Comparison of ENCODE assay signal across 25 mouse cellular contexts in the genomic region with DNA sequence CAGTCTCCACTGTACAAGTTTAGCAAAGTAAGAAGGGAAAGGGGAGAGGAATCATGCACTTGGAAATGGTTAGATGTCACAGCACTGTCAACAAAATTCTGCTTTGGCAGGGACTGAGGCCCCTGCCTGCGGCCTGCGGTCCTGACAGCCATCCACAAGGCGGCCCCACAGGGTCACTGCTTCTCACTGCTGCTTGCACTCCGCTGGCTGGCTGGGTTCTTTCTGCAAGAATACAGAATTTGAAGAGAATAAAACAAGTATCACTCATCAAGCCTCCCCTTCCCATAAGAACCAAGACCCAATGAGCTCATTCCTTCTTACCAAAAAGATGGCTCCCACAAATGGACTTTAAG. TPM values are rescaled to one million over a fixed set of nuclear protein-coding genes. Genes with fewer than 3 reads are reported as not detected.
DNase-seq lines count a peak whose midpoint lies in the region; ATAC-seq and TF ChIP-seq lines count a peak whose summit lies in the region.
"Had no signal": no experiment of that assay in that cellular context is flagged by ENCODE, and none has a peak within 500 bp of the region (broad histone marks: within the 10 kb centered on the region; RNA-seq: fewer than 3 reads in every experiment).

No protein-coding gene starts in this region.

- no peak for ATAC-seq in heart, embryonic 11.5 days (replicated peaks; ENCODE audit: insufficient number of reproducible peaks, low FRiP score, low TSS enrichment)
- no peak for ATAC-seq in forebrain, embryonic 13.5 days
- ATAC-seq: forebrain, embryonic 15.5 days had no signal

- H3K4me1 ChIP-seq in heart, embryonic 11.5 days (ENCODE audit: control insufficient read depth, insufficient read depth, low read length), result peaks cover 6% of the 10 kb centered on the region; the same call in 1 of the 2 replicates
- peaks cover 8% of the 10 kb centered on the region; the same call in 1 of the 2 replicates for H3K4me1 ChIP-seq in heart, embryonic 10.5 days
- H3K4me1 ChIP-seq in olfactory bulb, adult 2 months (ENCODE audit: control insufficient read depth, insufficient read depth, low read length), result peaks cover 18% of the 10 kb centered on the region
- no peaks in the 10 kb centered on the region for H3K4me1 ChIP-seq in forebrain, embryonic 13.5 days
- H3K4me1 ChIP-seq: embryonic facial prominence, embryonic 13.5 days; embryonic facial prominence, embryonic 15.5 days; forebrain, embryonic 10.5 days; forebrain, embryonic 15.5 days had no signal

- H3K36me3 ChIP-seq in heart, embryonic 11.5 days (ENCODE audit: control insufficient read depth, insufficient read depth, low read length), result peaks cover 32% of the 10 kb centered on the region
- peaks cover 74% of the 10 kb centered on the region for H3K36me3 ChIP-seq in heart, embryonic 10.5 days
- peaks cover 71% of the 10 kb centered on the region for H3K36me3 ChIP-seq in forebrain, embryonic 13.5 days (ENCODE audit: poor library complexity, severe bottlenecking)

- H3K4me2 ChIP-seq in heart, embryonic 11.5 days, result no peak overlapping the region
- no peak overlapping the region for H3K4me2 ChIP-seq in forebrain, embryonic 13.5 days
- H3K4me2 ChIP-seq: embryonic facial prominence, embryonic 13.5 days; embryonic facial prominence, embryonic 15.5 days; forebrain, embryonic 12.5 days; forebrain, embryonic 15.5 days had no signal

- no peaks in the 10 kb centered on the region for H3K27me3 ChIP-seq in heart, embryonic 11.5 days (ENCODE audit: control insufficient read depth, insufficient read depth, low read length)
- no peaks in the 10 kb centered on the region for H3K27me3 ChIP-seq in heart, embryonic 10.5 days (ENCODE audit: insufficient read depth, poor library complexity, severe bottlenecking)
- no peaks in the 10 kb centered on the region for H3K27me3 ChIP-seq in forebrain, embryonic 13.5 days
- H3K27me3 ChIP-seq: embryonic facial prominence, embryonic 13.5 days; embryonic facial prominence, embryonic 15.5 days; forebrain, embryonic 12.5 days; forebrain, embryonic 15.5 days had no signal

- intact Hi-C loops in left cerebral cortex, adult 2 months (cut with DNase I), result no loop called here

- H3K27ac ChIP-seq in heart, embryonic 11.5 days (ENCODE audit: low read depth, low read length), result no peak overlapping the region
- no peak overlapping the region for H3K27ac ChIP-seq in heart, embryonic 10.5 days
- 0 out of 2 replicates have a peak overlapping the region, but pooled peaks have one; percentile 8 for H3K27ac ChIP-seq in left cerebral cortex, adult 2 months
- peak overlapping the region; percentile 69 for H3K27ac ChIP-seq in olfactory bulb, adult 2 months (ENCODE audit: insufficient read depth, low read depth, low read length)
- no peak overlapping the region for H3K27ac ChIP-seq in forebrain, embryonic 13.5 days
- H3K27ac ChIP-seq: embryonic facial prominence, embryonic 13.5 days; embryonic facial prominence, embryonic 15.5 days; forebrain, embryonic 10.5 days; forebrain, embryonic 12.5 days; forebrain, embryonic 15.5 days had no signal

- TF ChIP-seq CTCF in left cerebral cortex, adult 2 months (IDR thresholded peaks at IDR 0.05), result no peak; the same call in 1 of the 2 replicates
- no peak for TF ChIP-seq CTCF in olfactory bulb, adult 2 months (IDR thresholded peaks at IDR 0.05; ENCODE audit: insufficient read depth, low read depth, low read length)

- no peak overlapping the region for H3K4me3 ChIP-seq in heart, embryonic 11.5 days (ENCODE audit: low read depth, low read length)
- no peak overlapping the region for H3K4me3 ChIP-seq in heart, embryonic 10.5 days
- H3K4me3 ChIP-seq in left cerebral cortex, adult 2 months, result no peak overlapping the region
- no peak overlapping the region for H3K4me3 ChIP-seq in olfactory bulb, adult 2 months (ENCODE audit: insufficient read depth, low read depth, low read length)
- H3K4me3 ChIP-seq in forebrain, embryonic 13.5 days, result no peak overlapping the region
- H3K4me3 ChIP-seq: embryonic facial prominence, embryonic 13.5 days; embryonic facial prominence, embryonic 15.5 days; erythroblast, embryonic 14.5 days; forebrain, embryonic 10.5 days; forebrain, embryonic 12.5 days; forebrain, embryonic 15.5 days had no signal

- H3K9ac ChIP-seq in heart, embryonic 11.5 days (ENCODE audit: low read depth, low read length), result no peak overlapping the region
- no peak overlapping the region for H3K9ac ChIP-seq in forebrain, embryonic 13.5 days
- H3K9ac ChIP-seq: embryonic facial prominence, embryonic 13.5 days; embryonic facial prominence, embryonic 15.5 days; forebrain, embryonic 12.5 days; forebrain, embryonic 15.5 days had no signal

- H3K9me3 ChIP-seq in heart, embryonic 11.5 days (replicated peaks; ENCODE audit: control insufficient read depth, low read length), result no peaks in the 10 kb centered on the region
- H3K9me3 ChIP-seq in heart, embryonic 10.5 days, result no peaks in the 10 kb centered on the region
- H3K9me3 ChIP-seq in forebrain, embryonic 13.5 days (replicated peaks), result no peaks in the 10 kb centered on the region
- H3K9me3 ChIP-seq: embryonic facial prominence, embryonic 13.5 days; embryonic facial prominence, embryonic 15.5 days; forebrain, embryonic 10.5 days; forebrain, embryonic 12.5 days; forebrain, embryonic 15.5 days had no signal

- whole genome bisulfite sequencing in heart, embryonic 11.5 days (ENCODE audit: insufficient replicate concordance), result 92% methylated on average over 4 of the region's 4 CpGs
- 96% methylated on average over 4 of the region's 4 CpGs for WGBS in heart, embryonic 10.5 days
- 60% methylated on average over 4 of the region's 4 CpGs for WGBS in olfactory bulb, adult 2 months
- 92% methylated on average over 4 of the region's 4 CpGs for WGBS in forebrain, embryonic 13.5 days

- DNase-seq in heart, adult 11 months, result peak; percentile 93
- peak; percentile 24 to 25 for DNase-seq in heart, adult 9 months (ENCODE audit: low spot score in 2 of 2)
- DNase-seq in heart, embryonic 10.5 days (ENCODE audit: low spot score), result no peak
- DNase-seq in left cerebral cortex, adult 2 months (ENCODE audit: extremely low spot score in 1 of 2, low spot score in 2 of 2), result no peak
- DNase-seq in left cerebral cortex, adult 11 months (ENCODE audit: low spot score), result no peak
- DNase-seq: adrenal gland, adult 2 months; adrenal gland, postnatal 10 days; adrenal gland, postnatal 25 days; cerebellum, adult 11 months; cerebellum, adult 18-20 months; cerebellum, adult 8-10 months; cerebellum, adult 9-11 months; cerebellum, postnatal 14 days; cerebellum, postnatal 36 days; embryo, embryonic 11 days had no signal

- TF ChIP-seq POLR2A in olfactory bulb, adult 2 months (IDR thresholded peaks at IDR 0.05; ENCODE audit: insufficient read depth, low read depth, low read length), result no peak

RNA-seq across cellular contexts. Expression of gene Phlda2, which starts 11.4 kb away (rescaled TPM):
- polyA plus RNA-seq in heart, embryonic 11.5 days (2014; fragmentation: Nextera tagmentation; extraction: Ambion mirVana), result 1.3 and 2.6 TPM in 2 replicates
- 2.9 and 9.8 TPM in 2 replicates for polyA plus RNA-seq in heart, embryonic 10.5 days (2016; fragmentation: Nextera tagmentation; extraction: Ambion mirVana)
- not detected for total RNA-seq in left cerebral cortex, adult 2 months (2021)
- not detected in 2 replicates for polyA plus RNA-seq in olfactory bulb, adult 2 months (2012; ENCODE audit: insufficient read depth, insufficient read length, low replicate concordance, missing spikeins)
- polyA plus RNA-seq in forebrain, embryonic 13.5 days (2015; fragmentation: Nextera tagmentation; extraction: Ambion mirVana), result 0.55 TPM in 1 of 2 replicates, not detected in the other

RNA-seq across cellular contexts. Expression of gene Nap1l4, which starts 34.5 kb away (rescaled TPM):
- 121 and 176 TPM in 2 replicates for polyA plus RNA-seq in heart, embryonic 11.5 days (2014; fragmentation: Nextera tagmentation; extraction: Ambion mirVana)
- 291 and 318 TPM in 2 replicates for polyA plus RNA-seq in heart, embryonic 10.5 days (2016; fragmentation: Nextera tagmentation; extraction: Ambion mirVana)
- 100 to 1,000 TPM; 112 to 117 TPM for total RNA-seq in left cerebral cortex, adult 2 months (2021)
- polyA plus RNA-seq in olfactory bulb, adult 2 months (2012; ENCODE audit: insufficient read depth, insufficient read length, low replicate concordance, missing spikeins), result not detected in 2 replicates
- 346 and 367 TPM in 2 replicates for polyA plus RNA-seq in forebrain, embryonic 13.5 days (2015; fragmentation: Nextera tagmentation; extraction: Ambion mirVana)

RNA-seq across cellular contexts. Expression of gene Slc22a18, which starts 40.9 kb away (rescaled TPM):
- 0.52 and 0.87 TPM in 2 replicates for polyA plus RNA-seq in heart, embryonic 11.5 days (2014; fragmentation: Nextera tagmentation; extraction: Ambion mirVana)
- polyA plus RNA-seq in heart, embryonic 10.5 days (2016; fragmentation: Nextera tagmentation; extraction: Ambion mirVana), result 0.54 and 1.3 TPM in 2 replicates
- total RNA-seq in left cerebral cortex, adult 2 months (2021), result under 1 TPM; 0.58 to 0.81 TPM
- polyA plus RNA-seq in olfactory bulb, adult 2 months (2012; ENCODE audit: insufficient read depth, insufficient read length, low replicate concordance, missing spikeins), result not detected in 2 replicates
- polyA plus RNA-seq in forebrain, embryonic 13.5 days (2015; fragmentation: Nextera tagmentation; extraction: Ambion mirVana), result 0.15 and 0.45 TPM in 2 replicates
- polyA plus RNA-seq: C2C12; erythroblast, embryonic 14.5 days had no signal

RNA-seq across cellular contexts. Expression of gene Cdkn1c, which starts 53.5 kb away (rescaled TPM):
- polyA plus RNA-seq in heart, embryonic 11.5 days (2014; fragmentation: Nextera tagmentation; extraction: Ambion mirVana), result 1,643 and 1,679 TPM in 2 replicates
- 1,495 and 1,694 TPM in 2 replicates for polyA plus RNA-seq in heart, embryonic 10.5 days (2016; fragmentation: Nextera tagmentation; extraction: Ambion mirVana)
- total RNA-seq in left cerebral cortex, adult 2 months (2021), result 10 to 100 TPM; 10.3 to 10.7 TPM
- polyA plus RNA-seq in olfactory bulb, adult 2 months (2012; ENCODE audit: insufficient read depth, insufficient read length, low replicate concordance, missing spikeins), result not detected in 2 replicates
- 140 and 149 TPM in 2 replicates for polyA plus RNA-seq in forebrain, embryonic 13.5 days (2015; fragmentation: Nextera tagmentation; extraction: Ambion mirVana)

Comparison
In these comparisons a context has a peak if more than half of its experiments do, and no peak if none do; other contexts are left out.
1. DNase-seq: peak in heart, adult 11 months (single experiment) and heart, adult 9 months (2 of 2); none in heart, embryonic 10.5 days (single experiment), left cerebral cortex, adult 2 months (0 of 2) and left cerebral cortex, adult 11 months (single experiment).
2. H3K27ac ChIP-seq: peak in left cerebral cortex, adult 2 months (single experiment) and olfactory bulb, adult 2 months (single experiment); none in heart, embryonic 11.5 days (single experiment), heart, embryonic 10.5 days (single experiment) and forebrain, embryonic 13.5 days (single experiment).